Mouse (Mus musculus) forebrain, embryonic 13.5 days (tissue): ENCODE data around the gene Adgrf5. TPM values are rescaled to one million over a fixed set of nuclear protein-coding genes. Genes with fewer than 3 reads are reported as not detected.

Experiments used
- polyA plus RNA-seq: library from polyadenylated mRNA; unstranded; fragments of >200 nt; fragmentation: Nextera tagmentation; extraction: Ambion mirVana; gene quantifications from 2 replicates; pipeline ENCODE4 v1.2.1, GENCODE M21; 2015

Gene Adgrf5
- polyA plus RNA-seq, 1 experiment from 2014 or later, result 6.6 TPM

Other genes with a start within 250 kb of the Adgrf5 start
- gene Adgrf1, start 90.1 kb upstream of the Adgrf5 start, polyA plus RNA-seq, result not detected in 2 replicates
- 0.05 TPM in 1 of 2 replicates, not detected in the other for gene Mep1a, start 142.4 kb downstream of the Adgrf5 start, polyA plus RNA-seq
- 0.14 and 0.25 TPM in 2 replicates for gene Ankrd66, start 183.2 kb downstream of the Adgrf5 start, polyA plus RNA-seq
- gene Pla2g7, start 207.6 kb downstream of the Adgrf5 start, polyA plus RNA-seq, result 3.5 and 4.7 TPM in 2 replicates